ENCODE assay signal across 9 mouse cellular contexts in genomic region chr14:51240899-51241298, GRCm38 (mm10). TPM values are rescaled to one million over a fixed set of nuclear protein-coding genes. Genes with fewer than 3 reads are reported as not detected.
A peak's percentile ranks its signal among the peaks of the same experiment; 100 is the strongest.
DNase-seq lines count a peak whose midpoint lies in the region; ATAC-seq and TF ChIP-seq lines count a peak whose summit lies in the region.
"Had no signal": no experiment of that assay in that cellular context is flagged by ENCODE, and none has a peak within 500 bp of the region (broad histone marks: within the 10 kb centered on the region; RNA-seq: fewer than 3 reads in every experiment).

No protein-coding gene starts in this region.

- TF ChIP-seq CTCF in cortical plate, adult 2 months (IDR thresholded peaks at IDR 0.05; ENCODE audit: extremely low read depth, insufficient read depth, low read length): peak; percentile 70

- H3K27me3 ChIP-seq in splenic B cell, adult 2 months (ENCODE audit: control insufficient read depth, insufficient read depth, low read length, poor library complexity, severe bottlenecking): no peaks in the 10 kb centered on the region

- peak; percentile 42 for DNase-seq in CD4-positive, CD25-positive, alpha-beta regulatory T cell, adult 2 months (ENCODE audit: low read depth, low spot score)
- DNase-seq in right cerebral cortex, adult 18-20 months: peak; percentile 55
- DNase-seq in right cerebral cortex, postnatal 25 days: no peak
- peak; percentile 70 for DNase-seq in kidney, adult 9 months
- DNase-seq in lung, adult 18-20 months: peak; percentile 25 to 32
- DNase-seq in splenic B cell, adult 2 months (ENCODE audit: low read depth, low spot score): peak; percentile 83

- no peak overlapping the region for H3K4me3 ChIP-seq in cortical plate, adult 2 months (ENCODE audit: insufficient read depth, low read length)

- H3K4me1 ChIP-seq in cortical plate, adult 2 months (ENCODE audit: control insufficient read depth, insufficient read depth, low read length): no peaks in the 10 kb centered on the region

- TF ChIP-seq POLR2A in cortical plate, adult 2 months (IDR thresholded peaks at IDR 0.05; ENCODE audit: extremely low read depth, insufficient read depth, low read length): no peak

- no peak for ATAC-seq in CD4-positive, CD25-positive, alpha-beta regulatory T cell, adult 4 months

- no peak overlapping the region for H3K27ac ChIP-seq in cortical plate, adult 2 months (ENCODE audit: insufficient read depth, low read length)

- no peaks in the 10 kb centered on the region for H3K36me3 ChIP-seq in splenic B cell, adult 2 months (ENCODE audit: control insufficient read depth, insufficient read depth, low read length, poor library complexity, severe bottlenecking)

RNA-seq across cellular contexts. Expression of gene Rnase2a, which starts 15.0 kb away (rescaled TPM):
- polyA plus RNA-seq in CD4-positive, CD25-positive, alpha-beta regulatory T cell, adult 4 months (2017; shearing (Covaris generic)): not detected
- not detected in 2 replicates for polyA plus RNA-seq in cortical plate, adult 2 months (2012; rRNA removed)
- polyA plus RNA-seq: intestine, embryonic 14.5 days had no signal

RNA-seq across cellular contexts. Expression of gene Ear14, which starts 37.7 kb away (rescaled TPM):
- not detected for polyA plus RNA-seq in CD4-positive, CD25-positive, alpha-beta regulatory T cell, adult 4 months (2017; shearing (Covaris generic))
- polyA plus RNA-seq in cortical plate, adult 2 months (2012; rRNA removed): not detected in 2 replicates
- polyA plus RNA-seq: intestine, embryonic 14.5 days had no signal

RNA-seq across cellular contexts. Expression of gene Ang2, which starts 42.0 kb away (rescaled TPM):
- not detected for polyA plus RNA-seq in CD4-positive, CD25-positive, alpha-beta regulatory T cell, adult 4 months (2017; shearing (Covaris generic))
- polyA plus RNA-seq in cortical plate, adult 2 months (2012; rRNA removed): not detected in 2 replicates
- polyA plus RNA-seq: intestine, embryonic 14.5 days had no signal
